Mouse (Mus musculus) CH12.LX (cell line): ENCODE data around the gene Celsr3.

Source experiments
- CTCF ChIP-seq, 2 experiments: IDR thresholded peaks in 1 of 2; conservative IDR thresholded peaks in 1 of 2; 2 replicates each; pipeline ENCODE4 v1.5.1; 2011 to 2012; ENCODE audit warnings: low read depth in 2 of 2, low read length in 2 of 2, improper control_type of control experiment in 1 of 2, inconsistent platforms in 1 of 2, mild to moderate bottlenecking in 1 of 2, moderate library complexity in 1 of 2
- EP300 ChIP-seq: IDR thresholded peaks from 2 replicates; pipeline ENCODE4 v1.6.1; 2011; ENCODE audit warnings: low read length, improper control_type of control experiment
- ETS1 ChIP-seq: conservative IDR thresholded peaks from 2 replicates; pipeline ENCODE4 v1.6.1; 2012; ENCODE audit warnings: low read depth, mild to moderate bottlenecking, inconsistent platforms, low read length, improper control_type of control experiment, moderate library complexity
- IRF4 ChIP-seq: IDR thresholded peaks from 2 replicates; pipeline ENCODE4 v1.6.1; 2014; ENCODE audit warnings: low read depth, mild to moderate bottlenecking, inconsistent platforms, low read length, improper control_type of control experiment
- MAZ ChIP-seq: IDR thresholded peaks from 2 replicates; pipeline ENCODE4 v1.6.1; 2012; ENCODE audit warnings: low read depth, mild to moderate bottlenecking, inconsistent platforms, low read length, improper control_type of control experiment, moderate library complexity
- MYC ChIP-seq: IDR thresholded peaks from 2 replicates; pipeline ENCODE4 v1.6.1; 2011; ENCODE audit warnings: low read depth, mild to moderate bottlenecking, improper control_type of control experiment, low read length
- POLR2A ChIP-seq: IDR thresholded peaks from 2 replicates; pipeline ENCODE4 v1.6.1; 2011; ENCODE audit warnings: low read depth, mild to moderate bottlenecking, improper control_type of control experiment, low read length
- POLR2AphosphoS2 ChIP-seq: IDR thresholded peaks from 2 replicates; pipeline ENCODE4 v1.6.1; 2011; ENCODE audit warnings: low read depth, low read length, improper control_type of control experiment
- RCOR1 ChIP-seq: conservative IDR thresholded peaks from 2 replicates; pipeline ENCODE4 v1.6.1; 2012; ENCODE audit warnings: low read depth, mild to moderate bottlenecking, inconsistent platforms, low read length, improper control_type of control experiment
- UBTF ChIP-seq: IDR thresholded peaks from 2 replicates; pipeline ENCODE4 v1.6.1; 2012; ENCODE audit warnings: low read depth, mild to moderate bottlenecking, inconsistent platforms, low read length, improper control_type of control experiment, moderate library complexity
- USF2 ChIP-seq: conservative IDR thresholded peaks from 2 replicates; pipeline ENCODE4 v1.6.1; 2011; ENCODE audit warnings: low read depth, low read length, improper control_type of control experiment
- ZNF384 ChIP-seq: IDR thresholded peaks from 2 replicates; pipeline ENCODE4 v1.6.1; 2012; ENCODE audit warnings: low read depth, low read length, improper control_type of control experiment, inconsistent platforms

DNA sequence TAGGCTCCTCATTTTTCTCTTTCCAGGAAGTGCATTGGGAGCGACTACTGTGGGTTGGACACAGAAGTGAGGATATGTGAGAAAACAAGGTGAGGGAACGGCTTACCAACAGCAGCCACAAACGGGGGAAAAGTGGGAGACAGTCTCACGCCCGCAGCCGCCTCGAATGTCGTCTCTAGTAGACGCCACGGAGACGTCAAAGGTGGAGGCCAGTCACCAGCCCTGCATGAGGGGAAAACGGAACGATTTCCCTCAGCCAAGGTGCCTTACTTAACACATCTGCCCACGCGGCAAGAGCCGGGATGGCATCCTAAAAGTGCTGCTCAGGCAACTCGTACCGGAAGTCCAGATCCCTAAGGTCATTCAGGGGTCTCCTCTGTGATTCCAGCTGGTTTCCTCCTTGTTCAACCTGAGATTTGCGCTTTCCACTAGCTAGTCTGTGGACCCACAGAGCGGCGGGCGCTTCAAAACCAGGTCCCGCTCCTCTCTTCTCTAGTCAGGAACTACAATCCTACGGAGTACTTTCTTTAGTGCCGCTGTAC lies 1.9 kb upstream of the Celsr3 start:
- TF ChIP-seq CTCF (conservative IDR thresholded peaks at IDR 0.05 in 1 of 2, IDR thresholded peaks at IDR 0.05 in 1 of 2; ENCODE audit: low read depth in 2 of 2, low read length in 2 of 2): no peak
- no peak for TF ChIP-seq POLR2AphosphoS2
- no peak for TF ChIP-seq IRF4
- no peak for TF ChIP-seq ETS1
- TF ChIP-seq MYC: no peak
- TF ChIP-seq MAZ: no peak
- no peak for TF ChIP-seq RCOR1
- no peak for TF ChIP-seq USF2
- no peak for TF ChIP-seq ZNF384
- no peak for TF ChIP-seq POLR2A
- TF ChIP-seq UBTF: no peak
- TF ChIP-seq EP300: no peak
